Mouse (Mus musculus): ENCODE results near the gene Olfr1350. TPM values are rescaled to one million over a fixed set of nuclear protein-coding genes. Genes with fewer than 3 reads are reported as not detected.

Olfr1350 gene
- polyA plus RNA-seq, 1 experiment from 2014 or later = not detected

Other genes with a start within 250 kb of the Olfr1350 start
- gene Zfp583, start 233.6 kb upstream of the Olfr1350 start, polyA plus RNA-seq (2014; fragmentation: Nextera tagmentation; extraction: Ambion mirVana) = 4.0 and 6.0 TPM in 2 replicates
- gene Gm3854, start 221.1 kb upstream of the Olfr1350 start, polyA plus RNA-seq (2014; fragmentation: Nextera tagmentation; extraction: Ambion mirVana) = 1.2 and 1.5 TPM in 2 replicates
- 1.6 and 1.8 TPM in 2 replicates for gene Zfp78, start 201.6 kb upstream of the Olfr1350 start, polyA plus RNA-seq (2014; fragmentation: Nextera tagmentation; extraction: Ambion mirVana)
- gene Zfp28, start 181.5 kb upstream of the Olfr1350 start, polyA plus RNA-seq (2014; fragmentation: Nextera tagmentation; extraction: Ambion mirVana) = 6.9 and 10.7 TPM in 2 replicates
- 0.74 TPM in 1 of 2 replicates, not detected in the other for gene Smim17, start 166.1 kb upstream of the Olfr1350 start, polyA plus RNA-seq (2014; fragmentation: Nextera tagmentation; extraction: Ambion mirVana)
- not detected in 2 replicates for gene Gm20715, start 154.6 kb upstream of the Olfr1350 start, polyA plus RNA-seq (2014; fragmentation: Nextera tagmentation; extraction: Ambion mirVana)
- not detected in 2 replicates for gene Olfr1344, start 126.2 kb upstream of the Olfr1350 start, polyA plus RNA-seq (2014; fragmentation: Nextera tagmentation; extraction: Ambion mirVana)
- gene Olfr1336, start 108.7 kb upstream of the Olfr1350 start, polyA plus RNA-seq (2014; fragmentation: Nextera tagmentation; extraction: Ambion mirVana) = not detected in 2 replicates
- not detected in 2 replicates for gene Olfr1346, start 97.7 kb upstream of the Olfr1350 start, polyA plus RNA-seq (2014; fragmentation: Nextera tagmentation; extraction: Ambion mirVana)
- gene Olfr5, start 77.9 kb upstream of the Olfr1350 start, polyA plus RNA-seq (2014; fragmentation: Nextera tagmentation; extraction: Ambion mirVana) = not detected in 2 replicates
- gene Olfr1347, start 65.1 kb upstream of the Olfr1350 start, polyA plus RNA-seq (2014; fragmentation: Nextera tagmentation; extraction: Ambion mirVana) = not detected in 2 replicates
- gene Olfr1348, start 56.1 kb upstream of the Olfr1350 start, polyA plus RNA-seq (2014; fragmentation: Nextera tagmentation; extraction: Ambion mirVana) = not detected in 2 replicates
- gene Olfr1349, start 41.9 kb upstream of the Olfr1350 start, polyA plus RNA-seq (2014; fragmentation: Nextera tagmentation; extraction: Ambion mirVana) = not detected in 2 replicates
- 13.9 and 19.0 TPM in 2 replicates for gene Zim1, start 131.6 kb downstream of the Olfr1350 start, polyA plus RNA-seq (2014; fragmentation: Nextera tagmentation; extraction: Ambion mirVana)
- 119 and 120 TPM in 2 replicates for gene Peg3, start 165.6 kb downstream of the Olfr1350 start, polyA plus RNA-seq (2014; fragmentation: Nextera tagmentation; extraction: Ambion mirVana)
- 7.7 and 8.7 TPM in 2 replicates for gene Usp29, start 165.7 kb downstream of the Olfr1350 start, polyA plus RNA-seq (2014; fragmentation: Nextera tagmentation; extraction: Ambion mirVana)